Mouse (Mus musculus): ENCODE data around the gene Mybpc3. TPM values are rescaled to one million over a fixed set of nuclear protein-coding genes. Genes with fewer than 3 reads are reported as not detected.

The Mybpc3 gene
- polyA plus RNA-seq, 1 experiment from 2014 or later: not detected

GRCm38 (mm10) chr2:91116842-91117241, 1.1 kb upstream of the Mybpc3 start:
- Histone ChIP-seq H3K9me3 (no peaks in the 10 kb centered on the region), H3K27ac (no peak overlapping the region), H3K4me1 (peaks cover 17% of the 10 kb centered on the region), H3K27me3 (ENCODE audit: poor library complexity, severe bottlenecking) (peaks cover 32% of the 10 kb centered on the region), H3K36me3 (replicated peaks) (no peaks in the 10 kb centered on the region), H3K4me3 (no peak overlapping the region)
- no peak for DNase-seq (ENCODE audit: extremely low spot score, low spot score)
- 83% methylated on average over 5 of the region's 5 CpGs for WGBS

- H3K36me3 ChIP-seq (replicated peaks): no peaks in the 10 kb centered on the region
- H3K27me3 ChIP-seq (ENCODE audit: poor library complexity, severe bottlenecking): peaks cover 32% of the 10 kb centered on the region
- no peak overlapping the region for H3K4me3 ChIP-seq
- peaks cover 17% of the 10 kb centered on the region for H3K4me1 ChIP-seq
- no peak overlapping the region for H3K27ac ChIP-seq
- H3K9me3 ChIP-seq: no peaks in the 10 kb centered on the region
- no peak for DNase-seq (ENCODE audit: extremely low spot score, low spot score)
- WGBS: 74% methylated on average over 1 of the region's 1 CpGs
Observed at GRCm38 (mm10) chr2:91118647-91119046, 703 bp downstream of the Mybpc3 start.

- H3K27ac ChIP-seq: no peak overlapping the region
- no peak for DNase-seq (ENCODE audit: extremely low spot score, low spot score)
- peaks cover 31% of the 10 kb centered on the region for H3K27me3 ChIP-seq (ENCODE audit: poor library complexity, severe bottlenecking)
- H3K9me3 ChIP-seq: no peaks in the 10 kb centered on the region
- peaks cover 17% of the 10 kb centered on the region for H3K4me1 ChIP-seq
- H3K36me3 ChIP-seq (replicated peaks): no peaks in the 10 kb centered on the region
- WGBS: 89% methylated on average over 19 of the region's 19 CpGs
- H3K4me3 ChIP-seq: no peak overlapping the region
Observed at GRCm38 (mm10) chr2:91119061-91119460, 1.1 kb downstream of the Mybpc3 start.

GRCm38 (mm10) chr2:91119551-91119950, 1.6 kb downstream of the Mybpc3 start:
- H3K27me3 ChIP-seq (ENCODE audit: poor library complexity, severe bottlenecking): peaks cover 26% of the 10 kb centered on the region
- H3K4me1 ChIP-seq: peaks cover 17% of the 10 kb centered on the region
- WGBS: 83% methylated on average over 6 of the region's 6 CpGs
- DNase-seq (ENCODE audit: extremely low spot score, low spot score): no peak
- no peak overlapping the region for H3K4me3 ChIP-seq
- H3K9me3 ChIP-seq: no peaks in the 10 kb centered on the region
- H3K36me3 ChIP-seq (replicated peaks): no peaks in the 10 kb centered on the region
- H3K27ac ChIP-seq: no peak overlapping the region

GRCm38 (mm10) chr2:91120261-91120671, 2.3 kb downstream of the Mybpc3 start:
- 78% methylated on average over 6 of the region's 6 CpGs for WGBS
- no peak for DNase-seq (ENCODE audit: extremely low spot score, low spot score)
- no peaks in the 10 kb centered on the region for H3K36me3 ChIP-seq (replicated peaks)
- H3K4me1 ChIP-seq: peaks cover 12% of the 10 kb centered on the region
- H3K27ac ChIP-seq: no peak overlapping the region
- no peak overlapping the region for H3K4me3 ChIP-seq
- H3K27me3 ChIP-seq (ENCODE audit: poor library complexity, severe bottlenecking): peaks cover 24% of the 10 kb centered on the region
- no peaks in the 10 kb centered on the region for H3K9me3 ChIP-seq

GRCm38 (mm10) chr2:91121011-91121410, 3.1 kb downstream of the Mybpc3 start:
- no peaks in the 10 kb centered on the region for H3K9me3 ChIP-seq
- H3K27ac ChIP-seq: no peak overlapping the region
- H3K4me3 ChIP-seq: no peak overlapping the region
- no peak for DNase-seq (ENCODE audit: extremely low spot score, low spot score)
- H3K27me3 ChIP-seq (ENCODE audit: poor library complexity, severe bottlenecking): peaks cover 18% of the 10 kb centered on the region
- peaks cover 7% of the 10 kb centered on the region; the same call in 1 of the 2 replicates for H3K4me1 ChIP-seq
- no peaks in the 10 kb centered on the region for H3K36me3 ChIP-seq (replicated peaks)
- 89% methylated on average over 6 of the region's 6 CpGs for WGBS

- WGBS: 78% methylated on average over 8 of the region's 8 CpGs
- no peaks in the 10 kb centered on the region for H3K36me3 ChIP-seq (replicated peaks)
Observed at GRCm38 (mm10) chr2:91121497-91121896, 3.6 kb downstream of the Mybpc3 start.

GRCm38 (mm10) chr2:91123521-91123920, 5.6 kb downstream of the Mybpc3 start:
- Histone ChIP-seq H3K27me3 (ENCODE audit: poor library complexity, severe bottlenecking) (no peaks in the 10 kb centered on the region), H3K27ac (no peak overlapping the region), H3K4me1 (peaks cover 7% of the 10 kb centered on the region; the same call in 1 of the 2 replicates), H3K36me3 (replicated peaks) (no peaks in the 10 kb centered on the region), H3K4me3 (no peak overlapping the region), H3K9me3 (no peaks in the 10 kb centered on the region)
- DNase-seq (ENCODE audit: extremely low spot score, low spot score): no peak
- WGBS: 87% methylated on average over 6 of the region's 6 CpGs

More at GRCm38 (mm10) chr2:91121497-91121896, 3.6 kb downstream of the Mybpc3 start:
- peaks cover 14% of the 10 kb centered on the region for H3K27me3 ChIP-seq (ENCODE audit: poor library complexity, severe bottlenecking)
- H3K4me3 ChIP-seq: no peak overlapping the region
- no peak overlapping the region for H3K27ac ChIP-seq
- H3K4me1 ChIP-seq: peaks cover 7% of the 10 kb centered on the region; the same call in 1 of the 2 replicates
- DNase-seq (ENCODE audit: extremely low spot score, low spot score): no peak
- H3K9me3 ChIP-seq: no peaks in the 10 kb centered on the region

- Histone ChIP-seq H3K27me3 (ENCODE audit: poor library complexity, severe bottlenecking) (no peaks in the 10 kb centered on the region), H3K27ac (no peak overlapping the region), H3K36me3 (replicated peaks) (no peaks in the 10 kb centered on the region), H3K4me3 (no peak overlapping the region), H3K4me1 (no peaks in the 10 kb centered on the region), H3K9me3 (no peaks in the 10 kb centered on the region)
- 88% methylated on average over 10 of the region's 10 CpGs for WGBS
- DNase-seq (ENCODE audit: extremely low spot score, low spot score): no peak
Observed at GRCm38 (mm10) chr2:91125101-91125500, 7.2 kb downstream of the Mybpc3 start.

GRCm38 (mm10) chr2:91128761-91129160, 10.8 kb downstream of the Mybpc3 start:
- no peak for DNase-seq (ENCODE audit: extremely low spot score, low spot score)
- Histone ChIP-seq H3K27ac (no peak overlapping the region), H3K4me3 (no peak overlapping the region), H3K9me3 (no peaks in the 10 kb centered on the region), H3K27me3 (ENCODE audit: poor library complexity, severe bottlenecking) (no peaks in the 10 kb centered on the region), H3K36me3 (replicated peaks) (no peaks in the 10 kb centered on the region), H3K4me1 (no peaks in the 10 kb centered on the region)
- 92% methylated on average over 5 of the region's 5 CpGs for WGBS

- DNase-seq (ENCODE audit: extremely low spot score, low spot score): no peak
- H3K27ac ChIP-seq: no peak overlapping the region
- H3K4me1 ChIP-seq: no peaks in the 10 kb centered on the region
- H3K4me3 ChIP-seq: no peak overlapping the region
- 91% methylated on average over 6 of the region's 6 CpGs for WGBS
- no peaks in the 10 kb centered on the region for H3K36me3 ChIP-seq (replicated peaks)
- H3K27me3 ChIP-seq (ENCODE audit: poor library complexity, severe bottlenecking): no peaks in the 10 kb centered on the region
- H3K9me3 ChIP-seq: no peaks in the 10 kb centered on the region
Observed at GRCm38 (mm10) chr2:91130126-91130525, 12.2 kb downstream of the Mybpc3 start.

GRCm38 (mm10) chr2:91131251-91131650, 13.3 kb downstream of the Mybpc3 start:
- Histone ChIP-seq H3K9me3 (no peaks in the 10 kb centered on the region), H3K4me1 (no peaks in the 10 kb centered on the region), H3K27ac (no peak overlapping the region), H3K4me3 (no peak overlapping the region), H3K36me3 (replicated peaks) (no peaks in the 10 kb centered on the region; the same call in 1 of the 2 replicates), H3K27me3 (ENCODE audit: poor library complexity, severe bottlenecking) (no peaks in the 10 kb centered on the region)
- WGBS: 92% methylated on average over 15 of the region's 15 CpGs
- no peak for DNase-seq (ENCODE audit: extremely low spot score, low spot score)

GRCm38 (mm10) chr2:91132035-91132434, 14.1 kb downstream of the Mybpc3 start:
- no peak for DNase-seq (ENCODE audit: extremely low spot score, low spot score)
- Histone ChIP-seq H3K9me3 (no peaks in the 10 kb centered on the region), H3K4me3 (no peak overlapping the region), H3K27me3 (ENCODE audit: poor library complexity, severe bottlenecking) (no peaks in the 10 kb centered on the region), H3K36me3 (replicated peaks) (peaks cover 1% of the 10 kb centered on the region; the same call in 1 of the 2 replicates), H3K4me1 (no peaks in the 10 kb centered on the region), H3K27ac (no peak overlapping the region)
- 83% methylated on average over 3 of the region's 3 CpGs for WGBS

All from forebrain, embryonic 10.5 days (tissue).